8 mouse cellular contexts compared by ENCODE assay signal in genomic region chr19:11966201-11966636, GRCm38 (mm10). TPM values are rescaled to one million over a fixed set of nuclear protein-coding genes. Genes with fewer than 3 reads are reported as not detected.
DNase-seq lines count a peak whose midpoint lies in the region; ATAC-seq lines count a peak whose summit lies in the region.

No protein-coding gene starts in this region.

- H3K27ac ChIP-seq in hindbrain, embryonic 15.5 days (replicated peaks): peak overlapping the region; percentile 91

- under 1% methylated on average over 18 of the region's 18 CpGs for WGBS in hindbrain, embryonic 15.5 days

- peak; percentile 22 for ATAC-seq in frontal cortex, adult (ENCODE audit: low TSS enrichment)
- ATAC-seq in hindbrain, embryonic 15.5 days (ENCODE audit: low FRiP score, low read depth): 0 out of 2 replicates have a peak, but pooled peaks have one; percentile 8

- DNase-seq in MEL-GATA-1-ER (ENCODE audit: extremely low read depth, low read depth): peak; percentile 32
- peak; percentile 65 to 69 for DNase-seq in cerebellum, adult 18-20 months
- DNase-seq in left cerebral cortex, adult 11 months (ENCODE audit: low spot score): peak; percentile 37
- DNase-seq in lung, postnatal 25 days (ENCODE audit: low spot score): peak; percentile 25
- DNase-seq in right cerebral cortex, adult 2 months (ENCODE audit: low spot score in 2 of 2): peak; percentile 35 to 53
- peak; percentile 18 for DNase-seq in urinary bladder, postnatal 25 days (ENCODE audit: low spot score)

- peak overlapping the region; percentile 89 for H3K4me2 ChIP-seq in hindbrain, embryonic 15.5 days

- H3K4me3 ChIP-seq in hindbrain, embryonic 15.5 days: peak overlapping the region; percentile 80

- peaks cover 23% of the 10 kb centered on the region for H3K4me1 ChIP-seq in hindbrain, embryonic 15.5 days (replicated peaks)

- no peaks in the 10 kb centered on the region for H3K9me3 ChIP-seq in hindbrain, embryonic 15.5 days

- H3K36me3 ChIP-seq in hindbrain, embryonic 15.5 days: peaks cover 9% of the 10 kb centered on the region

- H3K27me3 ChIP-seq in hindbrain, embryonic 15.5 days: no peaks in the 10 kb centered on the region

- peak overlapping the region; percentile 90 for H3K9ac ChIP-seq in hindbrain, embryonic 15.5 days

RNA-seq across cellular contexts. Expression of gene Osbp, which starts 0.5 kb away (rescaled TPM):
- 3.4 and 3.7 TPM in 2 replicates for polyA plus RNA-seq in hindbrain, embryonic 15.5 days (2015; fragmentation: Nextera tagmentation; extraction: Ambion mirVana)

RNA-seq across cellular contexts. Expression of gene Patl1, which starts 54.0 kb away (rescaled TPM):
- 15.1 and 16.8 TPM in 2 replicates for polyA plus RNA-seq in hindbrain, embryonic 15.5 days (2015; fragmentation: Nextera tagmentation; extraction: Ambion mirVana)

Comparison
In these comparisons a context has a peak if more than half of its experiments do, and no peak if none do; other contexts are left out.
1. Peak in every context shown above with its lines: DNase-seq, ATAC-seq, H3K4me3 ChIP-seq and H3K27ac ChIP-seq.